Mouse (Mus musculus): ENCODE measurements around the gene Gm28036. TPM values are rescaled to one million over a fixed set of nuclear protein-coding genes. Genes with fewer than 3 reads are reported as not detected.

Gene Gm28036
- polyA plus RNA-seq, 1 experiment from 2014 or later = 17.4 TPM

GRCm38 (mm10) chr2:156065099-156066041 lies 61.5 kb downstream of the Gm28036 start, which contains the start of gene Spag4:
Gene Spag4 (plus strand): TSS chr2:156065175.
- DNase-seq (ENCODE audit: low read depth, low spot score) = peak; percentile 12
- ATAC-seq = peak; percentile 62
- in situ Hi-C loops (cut with MboI; ENCODE audit: low pct_unique_long_range_greater_than_20kb) = no loop called here
- CTCF ChIA-PET = no interaction called here
- POLR2A ChIA-PET = no interaction called here
- no peak for TF ChIP-seq CTCF (IDR thresholded peaks at IDR 0.05)
- peaks cover 5% of the 10 kb centered on the region for H3K27me3 ChIP-seq

DNA sequence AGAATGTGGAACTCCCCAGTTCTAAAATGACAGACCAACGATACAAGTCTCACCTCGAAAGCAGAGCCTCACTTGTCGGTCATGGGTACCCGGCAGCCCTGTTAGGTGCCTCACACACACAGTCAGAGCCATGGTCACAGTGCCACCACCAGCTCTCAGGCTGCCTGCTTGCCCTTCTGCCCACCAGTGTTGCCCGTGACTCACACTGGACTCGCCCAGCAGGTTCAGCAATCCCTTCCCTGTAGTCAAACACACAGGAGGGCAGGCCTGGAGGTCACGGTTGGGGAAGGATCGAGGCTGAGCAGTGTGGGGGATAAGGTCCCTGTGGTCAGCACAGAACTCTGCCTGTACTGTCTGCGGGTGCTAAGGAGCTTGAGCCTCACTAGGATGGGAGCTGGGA lies 74.1 kb downstream of the Gm28036 start, which contains the start of gene Fer1l4:
Gene Fer1l4 (minus strand): TSS at position 132 of the 400 bp plus-strand sequence.
- in situ Hi-C loops (cut with MboI; ENCODE audit: low pct_unique_long_range_greater_than_20kb) = no loop called here
- ChIA-PET CTCF (no interaction called here), POLR2A (no interaction called here)
- no peak for TF ChIP-seq CTCF (IDR thresholded peaks at IDR 0.05)
- peaks cover 10% of the 10 kb centered on the region for H3K27me3 ChIP-seq
- ATAC-seq (no peak), DNase-seq (ENCODE audit: low read depth, low spot score) (no peak)

- POLR2A ChIA-PET = no interaction called here
- ATAC-seq = no peak
These were observed 79.0 kb downstream of the Gm28036 start for GRCm38 (mm10) chr2:156047929-156048328.

DNA sequence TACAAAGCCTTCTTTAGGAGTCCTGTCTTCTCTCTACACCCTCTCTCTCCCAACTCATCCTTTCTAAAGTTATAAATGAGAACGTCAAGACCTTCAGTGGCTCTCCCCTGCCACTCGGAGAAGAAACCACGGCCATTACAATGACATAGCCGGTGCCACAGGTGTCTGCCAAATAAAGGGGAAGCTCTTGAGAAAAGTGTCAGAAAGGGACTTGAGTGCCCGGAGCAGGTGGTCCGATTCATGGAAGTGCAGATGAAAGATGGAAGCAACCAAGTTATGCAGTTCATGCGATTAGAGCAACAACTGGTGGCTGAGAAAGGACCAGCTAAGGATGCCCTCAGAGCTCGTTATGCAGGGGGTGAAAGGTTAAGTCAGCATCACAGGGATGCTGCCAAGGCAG lies 84.0 kb downstream of the Gm28036 start:
- POLR2A ChIA-PET = interaction anchor here (0.6 kb wide), 1 partner anchor 11 kb away, joined by 5 read pairs; no protein-coding TSS in a partner anchor
- no peak for TF ChIP-seq CTCF (IDR thresholded peaks at IDR 0.05)
- CTCF ChIA-PET = interaction anchor here (0.9 to 1.2 kb wide), 2 partner anchors 16 to 30 kb away, joined by 3 read pairs; no protein-coding TSS in a partner anchor
- peaks cover 20% of the 10 kb centered on the region for H3K27me3 ChIP-seq
- in situ Hi-C loops (cut with MboI; ENCODE audit: low pct_unique_long_range_greater_than_20kb) = loop anchor here (25.0 kb wide), 1 partner anchor 619 kb away; no protein-coding TSS in a partner anchor
- ATAC-seq (no peak), DNase-seq (ENCODE audit: low read depth, low spot score) (no peak)

More at GRCm38 (mm10) chr2:156047929-156048328, 79.0 kb downstream of the Gm28036 start:
- CTCF ChIA-PET = no interaction called here
- H3K27me3 ChIP-seq = peaks cover 19% of the 10 kb centered on the region
- no peak for TF ChIP-seq CTCF (IDR thresholded peaks at IDR 0.05)
- in situ Hi-C loops (cut with MboI; ENCODE audit: low pct_unique_long_range_greater_than_20kb) = loop anchor here (25.0 kb wide), 1 partner anchor 614 kb away; no protein-coding TSS in a partner anchor
- no peak for DNase-seq (ENCODE audit: low read depth, low spot score)

DNA sequence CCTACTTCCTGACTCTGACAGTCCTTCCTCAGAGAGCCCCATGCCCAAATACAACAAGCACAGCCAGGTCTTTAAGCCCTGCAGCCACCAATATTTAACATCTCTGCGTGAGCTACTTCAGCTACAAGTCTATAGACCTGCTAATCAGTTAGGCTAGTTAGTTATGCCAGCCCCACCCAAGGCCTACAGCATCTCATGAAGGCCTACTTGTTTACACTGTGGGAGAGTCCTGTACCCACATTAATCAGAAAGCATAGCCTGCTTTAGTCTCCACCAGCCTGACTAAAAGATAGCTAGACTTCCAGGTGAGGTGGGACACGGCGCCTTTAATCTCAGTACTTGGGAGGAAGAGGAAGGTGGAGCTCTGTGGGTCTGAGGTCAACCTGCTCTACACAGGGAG lies 87.5 kb downstream of the Gm28036 start:
- in situ Hi-C loops (cut with MboI; ENCODE audit: low pct_unique_long_range_greater_than_20kb) = loop anchor here (25.0 kb wide), 1 partner anchor 623 kb away; no protein-coding TSS in a partner anchor
- no peak for DNase-seq (ENCODE audit: low read depth, low spot score)
- TF ChIP-seq CTCF (IDR thresholded peaks at IDR 0.05) = no peak
- ChIA-PET POLR2A (no interaction called here), CTCF (no interaction called here)
- H3K27me3 ChIP-seq = peaks cover 32% of the 10 kb centered on the region
- ATAC-seq = no peak

- DNase-seq (ENCODE audit: low read depth, low spot score) (no peak), ATAC-seq (no peak)
- H3K27me3 ChIP-seq = no peaks in the 10 kb centered on the region
- no peak for TF ChIP-seq CTCF (IDR thresholded peaks at IDR 0.05)
- CTCF ChIA-PET = no interaction called here
- in situ Hi-C loops (cut with MboI; ENCODE audit: low pct_unique_long_range_greater_than_20kb) = loop anchor here (25.0 kb wide), 1 partner anchor 637 kb away; no protein-coding TSS in a partner anchor
- POLR2A ChIA-PET = no interaction called here
These were observed 101.4 kb downstream of the Gm28036 start for GRCm38 (mm10) chr2:156025482-156025881.

Other genes with a start within 250 kb of the Gm28036 start
- 73.4 TPM for gene Uqcc1, start 196.8 kb downstream of the Gm28036 start, polyA plus RNA-seq (2021)
- gene Gm15557, start 186.4 kb downstream of the Gm28036 start, polyA plus RNA-seq (2021) = not detected
- gene Gdf5, start 181.7 kb downstream of the Gm28036 start, polyA plus RNA-seq (2021) = 0.03 TPM
- 40.2 TPM for gene Cep250, start 170.6 kb downstream of the Gm28036 start, polyA plus RNA-seq (2021)
- gene 6430550D23Rik, start 119.1 kb downstream of the Gm28036 start, polyA plus RNA-seq (2021) = 3.4 TPM
- gene Ergic3, start 119.0 kb downstream of the Gm28036 start, polyA plus RNA-seq (2021) = 232 TPM
- not detected for gene Fer1l4, start 74.1 kb downstream of the Gm28036 start, polyA plus RNA-seq (2021)
- gene Spag4, start 61.9 kb downstream of the Gm28036 start, polyA plus RNA-seq (2021) = 2.0 TPM
- gene Cpne1, start 15.1 kb downstream of the Gm28036 start, polyA plus RNA-seq (2021) = 66.0 TPM
- 14.1 TPM for gene Rbm12, start 15.1 kb downstream of the Gm28036 start, polyA plus RNA-seq (2021)
- 217 TPM for gene Romo1, start 16.9 kb upstream of the Gm28036 start, polyA plus RNA-seq (2021)
- 55.7 TPM for gene Nfs1, start 17.1 kb upstream of the Gm28036 start, polyA plus RNA-seq (2021)
- 288 TPM for gene Rbm39, start 53.1 kb upstream of the Gm28036 start, polyA plus RNA-seq (2021)
- 37.6 TPM for gene Phf20, start 69.4 kb upstream of the Gm28036 start, polyA plus RNA-seq (2021)
- 4.8 TPM for gene Cnbd2, start 185.2 kb upstream of the Gm28036 start, polyA plus RNA-seq (2021)
- 98.7 TPM for gene Scand1, start 185.6 kb upstream of the Gm28036 start, polyA plus RNA-seq (2021)